Mouse (Mus musculus): ENCODE results near the gene Ddit4. TPM values are rescaled to one million over a fixed set of nuclear protein-coding genes. Genes with fewer than 3 reads are reported as not detected.

Gene Ddit4
- total RNA-seq, 1 experiment = 33.9 TPM

DNA sequence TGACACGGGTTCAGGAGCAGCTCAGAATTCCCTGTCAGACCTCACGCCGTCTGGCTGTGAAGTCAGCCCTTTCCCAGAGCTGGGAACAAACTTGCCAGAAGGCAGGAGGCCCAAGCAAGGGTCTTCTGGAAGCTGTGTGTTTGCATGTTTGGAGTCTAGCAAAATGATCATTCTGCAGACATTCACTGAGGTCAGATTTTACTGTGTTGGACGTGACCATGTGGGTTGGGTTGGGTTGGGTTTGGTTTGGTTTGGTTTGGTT, 51.5 kb downstream of the Ddit4 start:
- H3K27ac ChIP-seq (ENCODE audit: insufficient read depth, low read depth, low read length, poor library complexity, severe bottlenecking) = peak overlapping the region; percentile 16
- no peak overlapping the region for H3K4me3 ChIP-seq (ENCODE audit: insufficient read depth in 1 of 2, low read depth in 1 of 2, low read length in 2 of 2, poor library complexity in 1 of 2, severe bottlenecking in 1 of 2)
- H3K36me3 ChIP-seq (ENCODE audit: control insufficient read depth, insufficient read depth, low read length, poor library complexity, severe bottlenecking) = peaks cover 18% of the 10 kb centered on the region
- H3K9ac ChIP-seq (ENCODE audit: insufficient read depth, low read depth, low read length, poor library complexity, severe bottlenecking) = no peak overlapping the region
- in situ Hi-C loops (cut with MboI; ENCODE audit: low sequenced_read_pairs in 2 of 2, unreplicated experiment in 2 of 2) = no loop called here
- H3K9me3 ChIP-seq (ENCODE audit: control insufficient read depth, insufficient read depth, low read depth, low read length) = no peaks in the 10 kb centered on the region
- no peak for DNase-seq (ENCODE audit: low read depth, low spot score)
- TF ChIP-seq MAFK (IDR thresholded peaks at IDR 0.05; ENCODE audit: insufficient read depth, low read depth, low read length) (no peak), ZNF384 (IDR thresholded peaks at IDR 0.05; ENCODE audit: low read depth, low read length) (no peak), ZC3H11A (IDR thresholded peaks at IDR 0.05; ENCODE audit: borderline replicate concordance, low read depth, low read length) (no peak), HCFC1 (IDR thresholded peaks at IDR 0.05; ENCODE audit: borderline replicate concordance, insufficient read depth, low read length) (no peak), CHD2 (IDR thresholded peaks at IDR 0.05; ENCODE audit: low read depth, low read length) (no peak)
- H3K4me1 ChIP-seq (ENCODE audit: control insufficient read depth in 2 of 2, insufficient read depth in 2 of 2, low read length in 2 of 2, poor library complexity in 1 of 2) = peaks cover 3 to 53% of the 10 kb centered on the region in 2 experiments; a peak in 3 of 4 replicates

Other genes with a start within 250 kb of the Ddit4 start
- 21.1 and 23.6 TPM in 2 replicates for gene Micu1, start 249.4 kb downstream of the Ddit4 start, total RNA-seq (2012; rRNA removed)
- 38.2 and 47.8 TPM in 2 replicates for gene Dnajb12, start 72.3 kb downstream of the Ddit4 start, total RNA-seq (2012; rRNA removed)
- 16.3 and 18.8 TPM in 2 replicates for gene Ascc1, start 51.0 kb upstream of the Ddit4 start, total RNA-seq (2012; rRNA removed)
- gene Anapc16, start 51.3 kb upstream of the Ddit4 start, total RNA-seq (2012; rRNA removed) = 47.8 and 54.5 TPM in 2 replicates
- 4.1 and 6.7 TPM in 2 replicates for gene Spock2, start 154.4 kb upstream of the Ddit4 start, total RNA-seq (2012; rRNA removed)